Mouse (Mus musculus) cerebellum, adult 11 months (tissue): ENCODE results near the gene Ano5.

Source experiments
- DNase-seq: peaks from one replicate; pipeline ENCODE4 v3.0.0; 2022

Gene Ano5

DNA sequence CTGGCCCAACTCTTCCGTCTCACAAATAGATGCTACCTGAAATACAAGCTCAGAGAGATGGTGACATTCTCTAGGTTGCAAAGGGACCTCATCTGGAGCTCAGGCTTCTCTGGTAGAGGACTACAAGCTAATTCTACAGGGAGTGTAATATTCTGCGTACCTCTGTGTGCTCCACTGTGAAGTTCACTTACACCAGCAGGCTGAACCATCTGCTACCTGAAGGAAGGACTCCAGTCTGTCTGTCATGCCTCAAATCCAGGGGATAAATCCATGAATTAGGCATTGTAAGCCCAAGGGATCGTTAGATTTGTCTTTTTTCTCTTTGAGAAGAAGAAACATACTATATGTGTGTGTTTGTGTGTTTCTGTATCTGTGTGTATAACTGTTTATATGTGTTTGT lies 120.3 kb downstream of the Ano5 start:
- DNase-seq = no peak

DNA sequence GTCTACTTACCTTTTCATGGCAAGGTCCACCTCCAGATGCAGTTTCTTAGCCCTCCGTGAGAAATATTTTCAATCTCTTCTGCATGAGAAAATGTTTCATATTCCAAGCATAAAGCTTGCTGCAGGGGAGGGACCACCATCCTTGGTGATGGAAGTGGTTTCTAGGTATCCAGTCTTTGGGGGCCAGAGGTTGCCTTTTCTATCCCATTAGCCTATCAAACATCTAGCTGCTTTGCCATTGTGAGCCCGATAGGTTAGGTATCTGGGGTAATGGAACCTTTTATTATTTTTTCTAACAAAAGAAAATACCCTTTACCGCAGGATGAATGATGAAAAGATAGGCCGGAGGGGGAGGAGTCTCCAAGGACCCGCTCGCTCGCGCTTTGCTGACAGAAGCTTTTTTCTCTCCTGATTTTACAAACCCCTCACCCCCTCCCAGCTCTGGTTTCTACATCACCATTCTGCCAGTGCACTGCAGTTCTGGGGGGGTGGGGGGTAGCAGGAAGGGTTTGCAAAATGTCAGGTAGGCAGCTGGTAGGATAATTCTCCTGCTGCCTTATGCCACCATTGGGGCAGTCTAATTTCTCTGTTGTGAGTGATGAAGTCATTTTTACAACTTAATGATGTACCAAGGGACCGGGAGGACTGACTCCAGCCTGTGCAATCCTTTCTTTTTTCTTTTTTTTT lies 121.9 kb downstream of the Ano5 start:
- DNase-seq = no peak

DNA sequence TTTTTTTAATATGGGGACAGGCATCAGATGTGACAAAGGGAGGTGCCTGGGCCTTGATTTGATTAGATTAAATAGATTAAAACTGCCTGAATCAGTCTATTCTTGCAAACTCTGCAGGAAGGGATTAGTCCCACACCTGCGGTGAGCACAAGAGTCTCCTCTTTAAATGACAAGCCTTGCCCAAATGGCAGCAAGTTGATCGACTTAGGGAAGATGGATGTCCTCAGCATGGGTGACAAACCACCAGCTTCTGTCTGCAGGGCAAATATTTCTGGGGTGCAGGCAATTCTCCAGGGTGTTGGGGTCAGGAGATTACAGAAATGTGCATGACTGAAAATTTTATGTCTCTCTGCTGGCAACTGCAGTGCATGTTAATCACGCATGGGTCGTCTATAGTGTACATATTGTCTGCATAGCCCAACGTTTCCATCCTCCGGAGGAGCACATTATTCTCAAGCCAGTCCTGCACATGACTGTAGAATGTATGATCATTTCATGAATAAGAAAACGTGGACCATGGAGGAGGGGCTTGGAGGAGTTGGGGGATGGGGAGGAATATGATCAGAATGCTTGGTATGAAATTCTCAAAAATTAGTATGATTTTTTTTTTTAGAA lies 122.5 kb downstream of the Ano5 start:
- no peak for DNase-seq
